Mouse (Mus musculus): ENCODE results near the gene Sh3bp5. TPM values are rescaled to one million over a fixed set of nuclear protein-coding genes. Genes with fewer than 3 reads are reported as not detected.
A peak's percentile ranks its signal among the peaks of the same experiment; 100 is the strongest.

Gene Sh3bp5
- polyA plus RNA-seq, 1 experiment from 2014 or later = 142 TPM

DNA sequence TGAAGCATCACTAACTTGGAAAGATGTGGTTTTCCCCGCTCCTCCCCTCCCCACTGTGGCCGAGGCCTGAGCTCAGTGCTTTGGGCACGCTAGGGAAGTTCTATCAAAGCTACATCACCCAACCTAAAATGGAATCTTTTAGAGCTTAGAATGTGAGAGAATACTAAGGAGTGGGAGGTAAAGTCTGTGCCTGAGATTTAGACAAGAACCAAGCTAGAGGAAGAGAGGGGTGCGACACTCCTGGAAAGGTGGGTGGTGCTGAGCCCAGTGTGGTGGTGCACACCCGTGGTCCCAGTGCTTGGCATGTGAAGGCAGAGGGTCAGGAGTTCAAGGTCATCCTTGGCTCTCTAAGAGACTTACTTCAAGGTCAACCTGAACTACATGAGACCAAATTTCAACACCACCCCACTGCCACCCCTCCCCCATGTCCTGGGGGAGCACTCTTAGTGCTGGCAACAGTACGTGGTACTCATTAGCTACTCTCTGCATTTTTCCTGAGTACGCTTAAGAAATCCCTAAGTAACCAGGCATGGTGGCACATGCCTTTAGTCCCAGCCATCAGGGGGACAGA is 40.2 kb downstream of the Sh3bp5 start:
- 79% methylated on average over 7 of the region's 7 CpGs for WGBS

GRCm38 (mm10) chr14:31394822-31395532 is 40.9 kb downstream of the Sh3bp5 start:
- Histone ChIP-seq H3K9me3 (no peaks in the 10 kb centered on the region), H3K27ac (no peak overlapping the region), H3K27me3 (no peaks in the 10 kb centered on the region), H3K4me1 (replicated peaks) (peaks cover 26% of the 10 kb centered on the region), H3K4me2 (no peak overlapping the region), H3K4me3 (no peak overlapping the region), H3K9ac (no peak overlapping the region), H3K36me3 (peaks cover 26% of the 10 kb centered on the region)
- no peak for ATAC-seq (ENCODE audit: low FRiP score)
- WGBS = 94% methylated on average over 9 of the region's 9 CpGs

More for the DNA sequence above, 40.2 kb downstream of the Sh3bp5 start:
- H3K4me2 ChIP-seq = no peak overlapping the region
- no peak overlapping the region for H3K9ac ChIP-seq
- no peak for ATAC-seq (ENCODE audit: low FRiP score)
- H3K27me3 ChIP-seq = no peaks in the 10 kb centered on the region
- peaks cover 24% of the 10 kb centered on the region for H3K4me1 ChIP-seq (replicated peaks)
- no peaks in the 10 kb centered on the region for H3K9me3 ChIP-seq
- H3K36me3 ChIP-seq = peaks cover 33% of the 10 kb centered on the region
- H3K4me3 ChIP-seq = no peak overlapping the region
- no peak overlapping the region for H3K27ac ChIP-seq

GRCm38 (mm10) chr14:31393936-31394630 is 41.8 kb downstream of the Sh3bp5 start:
- WGBS = 88% methylated on average over 7 of the region's 7 CpGs
- H3K36me3 ChIP-seq = peaks cover 26% of the 10 kb centered on the region
- H3K9ac ChIP-seq = no peak overlapping the region
- H3K9me3 ChIP-seq = no peaks in the 10 kb centered on the region
- no peak overlapping the region for H3K4me2 ChIP-seq
- no peak overlapping the region for H3K4me3 ChIP-seq
- no peak for ATAC-seq (ENCODE audit: low FRiP score)
- no peaks in the 10 kb centered on the region for H3K27me3 ChIP-seq
- H3K27ac ChIP-seq = no peak overlapping the region
- H3K4me1 ChIP-seq (replicated peaks) = peaks cover 30% of the 10 kb centered on the region

- no peak overlapping the region for H3K4me2 ChIP-seq
- 86% methylated on average over 3 of the region's 3 CpGs for WGBS
- no peak for ATAC-seq (ENCODE audit: low FRiP score)
Measured at GRCm38 (mm10) chr14:31393546-31393890, 42.4 kb downstream of the Sh3bp5 start.

GRCm38 (mm10) chr14:31392873-31393545 is 42.9 kb downstream of the Sh3bp5 start:
- WGBS = 70% methylated on average over 8 of the region's 8 CpGs
- Histone ChIP-seq H3K9me3 (no peaks in the 10 kb centered on the region), H3K9ac (no peak overlapping the region; the same call in 1 of the 2 replicates), H3K27me3 (no peaks in the 10 kb centered on the region), H3K4me3 (no peak overlapping the region), H3K36me3 (peaks cover 26% of the 10 kb centered on the region), H3K4me1 (replicated peaks) (peaks cover 30% of the 10 kb centered on the region), H3K27ac (no peak overlapping the region), H3K4me2 (no peak overlapping the region)
- no peak for ATAC-seq (ENCODE audit: low FRiP score)

More at GRCm38 (mm10) chr14:31393546-31393890, 42.4 kb downstream of the Sh3bp5 start:
- no peak overlapping the region; the same call in 1 of the 2 replicates for H3K9ac ChIP-seq
- H3K27ac ChIP-seq = no peak overlapping the region
- peaks cover 26% of the 10 kb centered on the region for H3K36me3 ChIP-seq
- H3K4me3 ChIP-seq = no peak overlapping the region
- no peaks in the 10 kb centered on the region for H3K27me3 ChIP-seq
- H3K4me1 ChIP-seq (replicated peaks) = peaks cover 27% of the 10 kb centered on the region
- no peaks in the 10 kb centered on the region for H3K9me3 ChIP-seq

DNA sequence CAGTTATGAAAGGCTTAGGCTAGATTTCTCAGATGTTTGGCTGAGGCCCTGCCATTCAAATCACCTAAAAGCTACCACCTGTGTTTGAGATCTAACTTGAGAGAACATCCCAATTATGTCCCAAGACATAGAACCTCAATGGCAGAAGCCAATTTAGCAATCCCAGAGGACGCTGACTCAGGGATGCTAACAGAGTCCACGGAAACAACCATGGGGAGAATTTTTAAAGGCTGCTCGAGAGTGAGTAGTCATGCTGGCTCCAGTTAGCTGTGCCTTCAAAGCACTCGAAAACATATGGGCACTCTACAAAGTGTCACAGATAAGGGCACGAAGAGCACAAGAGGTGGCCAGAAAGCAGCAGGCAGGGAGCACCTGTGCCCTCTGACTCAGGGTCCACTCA is 43.6 kb downstream of the Sh3bp5 start:
- Histone ChIP-seq H3K4me3 (no peak overlapping the region), H3K27me3 (no peaks in the 10 kb centered on the region), H3K4me1 (replicated peaks) (peaks cover 32% of the 10 kb centered on the region), H3K36me3 (peaks cover 25% of the 10 kb centered on the region), H3K9ac (no peak overlapping the region), H3K9me3 (no peaks in the 10 kb centered on the region), H3K4me2 (no peak overlapping the region), H3K27ac (no peak overlapping the region)
- no peak for ATAC-seq (ENCODE audit: low FRiP score)
- 92% methylated on average over 5 of the region's 5 CpGs for WGBS

DNA sequence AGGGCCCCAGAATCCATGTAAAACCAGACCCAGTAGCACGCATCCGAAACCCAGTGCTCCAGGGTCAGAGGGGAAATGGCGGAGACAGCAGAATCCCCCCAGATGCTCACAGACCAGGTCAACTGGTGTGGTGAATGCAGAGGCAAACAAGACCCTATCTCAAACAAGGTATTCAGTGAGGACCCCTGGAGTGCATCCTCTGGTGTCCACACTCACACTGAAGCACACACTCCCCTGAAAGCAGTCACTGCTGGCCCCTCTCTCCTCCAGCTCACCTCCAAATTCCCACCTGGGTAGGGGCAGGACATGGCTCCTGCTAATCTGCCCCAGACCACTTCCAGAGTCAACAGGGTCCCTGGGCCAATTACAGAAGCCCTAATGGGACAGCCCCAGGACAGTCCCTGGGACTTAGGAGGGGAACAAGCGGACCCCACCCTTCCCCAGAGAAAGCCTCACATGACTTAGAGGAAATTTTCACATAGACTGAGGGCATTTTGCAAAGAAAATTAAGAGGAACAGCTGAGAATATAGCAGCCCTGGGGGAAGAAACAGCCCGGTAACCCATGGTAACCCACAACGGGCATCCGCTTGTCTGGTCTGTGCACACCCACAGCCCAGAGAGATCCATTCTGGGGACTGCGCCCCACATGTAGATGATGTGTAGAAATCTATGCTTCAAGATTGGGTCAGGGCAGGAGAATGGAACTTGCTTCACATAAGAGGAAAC is 46.3 kb downstream of the Sh3bp5 start:
- Histone ChIP-seq H3K4me1 (replicated peaks) (peaks cover 54% of the 10 kb centered on the region), H3K4me3 (no peak overlapping the region), H3K36me3 (peaks cover 20% of the 10 kb centered on the region), H3K27me3 (no peaks in the 10 kb centered on the region), H3K9ac (no peak overlapping the region), H3K27ac (no peak overlapping the region), H3K9me3 (no peaks in the 10 kb centered on the region), H3K4me2 (no peak overlapping the region)
- no peak for ATAC-seq (ENCODE audit: low FRiP score)
- WGBS = 86% methylated on average over 8 of the region's 8 CpGs

DNA sequence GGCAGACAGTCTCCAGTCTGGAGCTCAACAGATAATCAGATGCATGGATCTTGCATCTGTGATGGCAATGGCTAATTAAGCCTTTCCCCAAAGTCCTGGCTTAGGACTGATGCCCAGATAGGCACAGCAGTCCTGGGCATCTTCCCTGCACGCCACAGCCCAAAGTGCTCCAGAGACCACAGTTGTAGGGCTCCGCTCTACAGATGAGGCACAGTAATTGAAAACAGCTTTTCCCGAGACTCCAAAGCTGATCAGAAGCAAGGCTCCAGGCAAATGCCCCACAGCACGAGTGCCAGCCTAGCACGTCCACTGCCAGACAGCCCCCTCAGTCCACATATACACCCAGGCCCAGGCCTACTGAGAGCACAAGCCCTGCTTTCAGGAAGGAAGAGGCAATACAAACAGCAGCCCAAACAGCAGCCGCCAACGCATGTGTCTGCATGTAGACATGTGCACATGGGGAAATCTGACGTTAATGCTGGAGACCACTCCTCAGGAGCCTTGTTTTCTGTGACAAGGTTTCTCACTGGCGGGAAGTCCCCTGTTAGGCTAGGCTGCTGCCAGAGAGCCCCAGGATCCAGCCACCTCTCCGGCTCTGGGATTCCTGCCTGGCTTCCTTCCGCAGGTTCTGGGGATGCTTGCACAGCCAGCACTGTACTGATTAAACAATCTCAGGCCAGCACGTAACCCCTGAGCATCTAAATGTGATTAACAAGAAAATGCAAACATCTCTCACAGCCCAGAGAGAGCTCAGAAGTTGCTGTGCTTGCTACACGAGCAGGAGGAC is 47.6 kb downstream of the Sh3bp5 start:
- 61% methylated on average over 13 of the region's 13 CpGs for WGBS

GRCm38 (mm10) chr14:31387301-31387981 is 48.4 kb downstream of the Sh3bp5 start:
- no peak overlapping the region for H3K27ac ChIP-seq
- no peaks in the 10 kb centered on the region for H3K27me3 ChIP-seq
- 76% methylated on average over 11 of the region's 11 CpGs for WGBS
- no peaks in the 10 kb centered on the region for H3K9me3 ChIP-seq
- no peak overlapping the region for H3K4me2 ChIP-seq
- ATAC-seq (ENCODE audit: low FRiP score) = 0 out of 2 replicates have a peak, but pooled peaks have one; percentile 12
- H3K9ac ChIP-seq = no peak overlapping the region; the same call in 1 of the 2 replicates
- H3K36me3 ChIP-seq = peaks cover 35% of the 10 kb centered on the region
- H3K4me1 ChIP-seq (replicated peaks) = peaks cover 57% of the 10 kb centered on the region
- no peak overlapping the region for H3K4me3 ChIP-seq

More for the DNA sequence above, 47.6 kb downstream of the Sh3bp5 start:
- peaks cover 31% of the 10 kb centered on the region for H3K36me3 ChIP-seq
- H3K4me2 ChIP-seq = no peak overlapping the region
- H3K4me3 ChIP-seq = no peak overlapping the region
- H3K27me3 ChIP-seq = no peaks in the 10 kb centered on the region
- ATAC-seq (ENCODE audit: low FRiP score) = peak; percentile 37; the same call in 1 of the 2 replicates
- H3K9me3 ChIP-seq = no peaks in the 10 kb centered on the region
- H3K27ac ChIP-seq = peak overlapping the region; percentile 67
- H3K9ac ChIP-seq = no peak overlapping the region
- peaks cover 61% of the 10 kb centered on the region for H3K4me1 ChIP-seq (replicated peaks)

GRCm38 (mm10) chr14:31385977-31386697 is 49.7 kb downstream of the Sh3bp5 start:
- Histone ChIP-seq H3K4me1 (replicated peaks) (peaks cover 57% of the 10 kb centered on the region), H3K9ac (no peak overlapping the region), H3K4me3 (no peak overlapping the region), H3K9me3 (no peaks in the 10 kb centered on the region), H3K27ac (no peak overlapping the region), H3K27me3 (no peaks in the 10 kb centered on the region), H3K36me3 (peaks cover 44% of the 10 kb centered on the region), H3K4me2 (no peak overlapping the region)
- WGBS = 53% methylated on average over 13 of the region's 13 CpGs
- no peak for ATAC-seq (ENCODE audit: low FRiP score)

Measured in hindbrain, embryonic 13.5 days (tissue).